Mouse (Mus musculus): ENCODE results near the gene Tmem72. TPM values are rescaled to one million over a fixed set of nuclear protein-coding genes. Genes with fewer than 3 reads are reported as not detected.

Tmem72 gene
- polyA plus RNA-seq, 1 experiment from 2014 or later, result 0.05 TPM

- peak; percentile 50 for ATAC-seq (ENCODE audit: insufficient read depth)
- peak overlapping the region; percentile 55 for H3K27ac ChIP-seq (replicated peaks)
These were observed 37.0 kb downstream of the Tmem72 start for GRCm38 (mm10) chr6:116679563-116680288.

GRCm38 (mm10) chr6:116677321-116677720, 39.4 kb downstream of the Tmem72 start:
- no peak overlapping the region for H3K27ac ChIP-seq (replicated peaks)
- ATAC-seq (ENCODE audit: insufficient read depth), result no peak
- H3K9ac ChIP-seq, result no peak overlapping the region
- no peak overlapping the region for H3K4me3 ChIP-seq (replicated peaks)
- no peaks in the 10 kb centered on the region; the same call in 1 of the 2 replicates for H3K27me3 ChIP-seq
- H3K4me1 ChIP-seq (replicated peaks), result peaks cover 24% of the 10 kb centered on the region
- no peaks in the 10 kb centered on the region for H3K36me3 ChIP-seq (replicated peaks)
- 67% methylated on average over 6 of the region's 6 CpGs for whole genome bisulfite sequencing (ENCODE audit: insufficient replicate concordance)
- no peak overlapping the region for H3K4me2 ChIP-seq
- no peaks in the 10 kb centered on the region for H3K9me3 ChIP-seq (replicated peaks)

More at GRCm38 (mm10) chr6:116679563-116680288, 37.0 kb downstream of the Tmem72 start:
- WGBS (ENCODE audit: insufficient replicate concordance), result 39% methylated on average over 5 of the region's 5 CpGs
- Histone ChIP-seq H3K9ac (no peak overlapping the region), H3K27me3 (no peaks in the 10 kb centered on the region), H3K9me3 (replicated peaks) (no peaks in the 10 kb centered on the region), H3K4me3 (replicated peaks) (no peak overlapping the region), H3K4me1 (replicated peaks) (peaks cover 7% of the 10 kb centered on the region), H3K36me3 (replicated peaks) (no peaks in the 10 kb centered on the region), H3K4me2 (no peak overlapping the region)

GRCm38 (mm10) chr6:116676355-116676913, 40.3 kb downstream of the Tmem72 start:
- WGBS (ENCODE audit: insufficient replicate concordance), result 46% methylated on average over 10 of the region's 10 CpGs
- Histone ChIP-seq H3K9me3 (replicated peaks) (no peaks in the 10 kb centered on the region), H3K27ac (replicated peaks) (peak overlapping the region; percentile 29; the same call in 1 of the 2 replicates), H3K9ac (no peak overlapping the region), H3K4me2 (no peak overlapping the region), H3K27me3 (no peaks in the 10 kb centered on the region; the same call in 1 of the 2 replicates), H3K4me3 (replicated peaks) (no peak overlapping the region), H3K4me1 (replicated peaks) (peaks cover 24% of the 10 kb centered on the region), H3K36me3 (replicated peaks) (no peaks in the 10 kb centered on the region)
- ATAC-seq (ENCODE audit: insufficient read depth), result no peak

- H3K36me3 ChIP-seq (replicated peaks), result no peaks in the 10 kb centered on the region
- peak overlapping the region; percentile 41; the same call in 1 of the 2 replicates for H3K27ac ChIP-seq (replicated peaks)
- H3K27me3 ChIP-seq, result no peaks in the 10 kb centered on the region; the same call in 1 of the 2 replicates
- H3K4me1 ChIP-seq (replicated peaks), result peaks cover 24% of the 10 kb centered on the region
- H3K9ac ChIP-seq, result 0 out of 2 replicates have a peak overlapping the region, but pooled peaks have one; percentile 32
- no peaks in the 10 kb centered on the region for H3K9me3 ChIP-seq (replicated peaks)
- H3K4me3 ChIP-seq (replicated peaks), result peak overlapping the region; percentile 53
- no peak for ATAC-seq (ENCODE audit: insufficient read depth)
- H3K4me2 ChIP-seq, result peak overlapping the region; percentile 75
- WGBS (ENCODE audit: insufficient replicate concordance), result 14% methylated on average over 16 of the region's 16 CpGs
These were observed 42.3 kb downstream of the Tmem72 start for GRCm38 (mm10) chr6:116674283-116674886.

GRCm38 (mm10) chr6:116673471-116674282, 43.0 kb downstream of the Tmem72 start, which contains the start of gene Rassf4:
Gene Rassf4, minus strand, starts transcription at chr6:116673952.
- Histone ChIP-seq H3K27ac (replicated peaks) (peak within 1 kb of the TSS; percentile 41; the same call in 1 of the 2 replicates), H3K9ac (peak within 1 kb of the TSS; percentile 32; the same call in 1 of the 2 replicates), H3K4me2 (peak within 1 kb of the TSS; percentile 75), H3K9me3 (replicated peaks) (no peaks in the 10 kb centered on the region), H3K4me3 (replicated peaks) (peak within 1 kb of the TSS; percentile 53), H3K4me1 (replicated peaks) (peaks cover 29% of the 10 kb centered on the region), H3K36me3 (replicated peaks) (no peaks in the 10 kb centered on the region), H3K27me3 (no peaks in the 10 kb centered on the region; the same call in 1 of the 2 replicates)
- under 1% methylated on average over 44 of the region's 44 CpGs for WGBS (ENCODE audit: insufficient replicate concordance)
- peak; percentile 82 for ATAC-seq (ENCODE audit: insufficient read depth)

- Histone ChIP-seq H3K27ac (replicated peaks) (no peak overlapping the region), H3K9ac (no peak overlapping the region), H3K36me3 (replicated peaks) (no peaks in the 10 kb centered on the region), H3K4me2 (no peak overlapping the region), H3K4me1 (replicated peaks) (peaks cover 29% of the 10 kb centered on the region), H3K9me3 (replicated peaks) (no peaks in the 10 kb centered on the region), H3K27me3 (no peaks in the 10 kb centered on the region; the same call in 1 of the 2 replicates), H3K4me3 (replicated peaks) (no peak overlapping the region; the same call in 1 of the 2 replicates)
- no peak for ATAC-seq (ENCODE audit: insufficient read depth)
- 65% methylated on average over 5 of the region's 5 CpGs for WGBS (ENCODE audit: insufficient replicate concordance)
These were observed 44.4 kb downstream of the Tmem72 start for GRCm38 (mm10) chr6:116672349-116672748.

GRCm38 (mm10) chr6:116671768-116672167, 44.9 kb downstream of the Tmem72 start:
- H3K27ac ChIP-seq (replicated peaks), result no peak overlapping the region
- H3K9ac ChIP-seq, result no peak overlapping the region
- 71% methylated on average over 4 of the region's 4 CpGs for WGBS (ENCODE audit: insufficient replicate concordance)
- no peaks in the 10 kb centered on the region; the same call in 1 of the 2 replicates for H3K27me3 ChIP-seq
- H3K4me1 ChIP-seq (replicated peaks), result peaks cover 26% of the 10 kb centered on the region
- no peak overlapping the region for H3K4me2 ChIP-seq
- ATAC-seq (ENCODE audit: insufficient read depth), result no peak
- no peaks in the 10 kb centered on the region for H3K9me3 ChIP-seq (replicated peaks)
- H3K4me3 ChIP-seq (replicated peaks), result no peak overlapping the region
- H3K36me3 ChIP-seq (replicated peaks), result no peaks in the 10 kb centered on the region

- ATAC-seq (ENCODE audit: insufficient read depth), result no peak
- no peaks in the 10 kb centered on the region for H3K9me3 ChIP-seq (replicated peaks)
- peak overlapping the region; percentile 7 for H3K4me2 ChIP-seq
- H3K27ac ChIP-seq (replicated peaks), result no peak overlapping the region
- no peaks in the 10 kb centered on the region; the same call in 1 of the 2 replicates for H3K27me3 ChIP-seq
- WGBS (ENCODE audit: insufficient replicate concordance), result 52% methylated on average over 5 of the region's 5 CpGs
- no peaks in the 10 kb centered on the region for H3K36me3 ChIP-seq (replicated peaks)
- peaks cover 22% of the 10 kb centered on the region for H3K4me1 ChIP-seq (replicated peaks)
- no peak overlapping the region; the same call in 1 of the 2 replicates for H3K4me3 ChIP-seq (replicated peaks)
- no peak overlapping the region for H3K9ac ChIP-seq
These were observed 45.7 kb downstream of the Tmem72 start for GRCm38 (mm10) chr6:116671031-116671430.

GRCm38 (mm10) chr6:116670144-116670543, 46.6 kb downstream of the Tmem72 start:
- Histone ChIP-seq H3K4me3 (replicated peaks) (no peak overlapping the region), H3K9ac (no peak overlapping the region), H3K27ac (replicated peaks) (no peak overlapping the region), H3K9me3 (replicated peaks) (no peaks in the 10 kb centered on the region), H3K4me2 (no peak overlapping the region), H3K27me3 (no peaks in the 10 kb centered on the region; the same call in 1 of the 2 replicates), H3K36me3 (replicated peaks) (no peaks in the 10 kb centered on the region), H3K4me1 (replicated peaks) (peaks cover 22% of the 10 kb centered on the region)
- 55% methylated on average over 6 of the region's 6 CpGs for WGBS (ENCODE audit: insufficient replicate concordance)
- ATAC-seq (ENCODE audit: insufficient read depth), result no peak

- H3K27ac ChIP-seq (replicated peaks), result no peak overlapping the region
- H3K36me3 ChIP-seq (replicated peaks), result no peaks in the 10 kb centered on the region
- H3K9me3 ChIP-seq (replicated peaks), result no peaks in the 10 kb centered on the region
- no peaks in the 10 kb centered on the region; the same call in 1 of the 2 replicates for H3K27me3 ChIP-seq
- peaks cover 15% of the 10 kb centered on the region for H3K4me1 ChIP-seq (replicated peaks)
- H3K9ac ChIP-seq, result no peak overlapping the region
- no peak overlapping the region for H3K4me2 ChIP-seq
- no peak overlapping the region for H3K4me3 ChIP-seq (replicated peaks)
- 24% methylated on average over 11 of the region's 11 CpGs for WGBS (ENCODE audit: insufficient replicate concordance)
- ATAC-seq (ENCODE audit: insufficient read depth), result no peak
These were observed 47.8 kb downstream of the Tmem72 start for GRCm38 (mm10) chr6:116668682-116669470.

Data from liver, embryonic 15.5 days (tissue).